Mouse (Mus musculus) c-Kit-positive CD71-positive TER-119-negative erythroid progenitor cells, embryonic 14.5 days (primary cell): Measurements from ENCODE around the gene Celf3.

ENCODE experiments used
- DNase-seq: peaks from one replicate; pipeline ENCODE4 v3.0.0-alpha.2; 2013; ENCODE audit warnings: low read depth

Gene Celf3

DNA sequence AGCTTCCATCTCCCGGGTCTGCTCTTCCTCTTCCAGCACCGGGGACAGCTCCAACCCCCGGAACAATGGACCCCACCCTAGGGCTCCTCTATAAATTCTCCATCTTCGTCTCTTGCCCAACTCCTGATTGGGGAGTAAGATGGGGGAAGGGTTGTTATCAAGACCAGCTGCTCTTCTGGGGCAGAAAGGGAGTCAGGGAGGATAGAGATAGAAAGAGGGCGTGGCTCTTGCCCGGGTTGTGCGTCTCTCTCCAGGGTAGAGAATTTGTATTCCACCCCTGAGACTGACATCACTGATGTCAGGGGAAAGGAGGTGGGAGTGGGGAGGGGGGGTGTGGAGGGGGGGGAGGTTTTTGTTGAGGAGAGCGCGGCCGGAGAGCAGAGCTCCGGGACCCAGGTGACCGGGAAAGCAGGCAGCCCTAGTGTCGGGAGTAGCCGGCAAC lies at the start of gene Celf3:
TSS of gene Celf3 (plus strand) at position 315 of the 442 bp plus-strand sequence.
- peak; percentile 46 for DNase-seq

DNA sequence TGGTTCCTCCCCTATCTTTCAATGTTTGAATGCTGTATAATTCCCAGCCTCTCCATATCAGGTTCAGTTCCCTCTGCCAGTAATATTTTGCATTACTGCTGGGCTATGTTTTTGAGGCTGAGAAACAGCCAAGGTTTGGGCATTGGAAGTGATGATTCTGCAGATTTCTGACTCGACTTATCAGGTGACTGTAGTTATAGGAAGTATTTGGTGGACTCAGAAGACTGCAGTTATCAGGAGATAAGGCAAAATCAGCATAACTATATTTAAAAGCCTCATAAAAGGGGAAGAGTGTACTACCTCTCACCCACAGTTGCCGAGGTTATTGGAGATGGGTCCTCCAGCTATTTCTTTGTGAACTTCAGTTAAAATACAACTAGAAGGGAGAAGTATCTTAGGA lies 47.1 kb upstream of the Celf3 start:
- DNase-seq: no peak

DNA sequence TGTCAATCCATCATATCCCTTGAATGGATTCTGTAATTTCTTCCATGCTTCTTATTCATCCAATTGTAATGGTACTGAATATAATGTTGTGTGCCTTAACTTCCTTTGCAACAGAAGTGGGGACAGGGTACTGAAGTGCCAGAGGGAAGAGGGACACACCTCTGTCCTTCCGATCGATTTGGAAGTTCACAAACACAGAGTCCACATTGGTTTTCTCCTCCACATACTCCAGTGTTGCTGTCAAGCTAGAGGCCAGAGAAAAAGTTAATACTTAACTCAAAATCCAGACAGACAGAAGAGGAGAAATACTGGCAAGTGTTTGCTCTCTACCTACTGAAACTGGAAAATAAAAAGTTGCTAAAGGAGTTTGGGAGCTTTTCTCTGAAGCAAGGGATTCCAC lies 43.8 kb upstream of the Celf3 start:
- DNase-seq: no peak

DNA sequence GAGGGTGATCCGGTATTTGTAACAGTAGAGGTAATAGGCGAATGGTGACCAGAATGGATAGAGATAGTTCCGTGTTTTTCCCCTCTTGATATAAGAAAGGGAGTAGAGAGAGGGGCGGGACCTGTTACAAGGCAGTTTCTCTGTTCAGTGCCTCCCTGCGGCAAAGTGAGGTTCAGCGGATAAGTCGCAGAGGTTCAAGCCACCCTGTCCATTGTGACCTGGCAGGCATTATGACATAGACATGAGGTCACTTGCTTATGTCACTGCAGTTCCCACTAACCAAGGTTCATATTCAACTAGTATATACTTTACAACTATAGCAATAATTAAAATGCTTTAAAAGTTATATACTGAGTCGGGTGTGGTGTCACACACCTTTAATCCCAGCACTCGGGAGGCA lies 41.7 kb upstream of the Celf3 start:
- no peak for DNase-seq

DNA sequence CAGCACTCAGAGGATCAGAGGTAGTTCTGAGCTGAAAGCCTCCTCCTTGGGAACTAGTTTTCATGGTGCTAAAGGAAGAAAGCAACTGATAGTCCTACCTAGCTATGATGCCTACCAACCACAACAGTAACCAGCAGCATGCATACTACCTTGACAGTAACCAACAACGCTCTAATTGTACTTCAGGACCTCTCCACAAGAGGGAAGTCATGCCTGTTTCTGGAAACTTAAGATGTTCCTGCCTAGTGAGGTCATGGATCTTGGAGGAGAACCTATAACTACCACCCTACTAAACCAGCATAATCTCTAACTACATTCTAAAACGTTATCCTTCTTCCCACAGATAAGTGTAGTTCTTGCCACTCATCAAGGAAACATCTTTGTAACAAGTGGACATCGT lies 36.9 kb upstream of the Celf3 start:
- no peak for DNase-seq

DNA sequence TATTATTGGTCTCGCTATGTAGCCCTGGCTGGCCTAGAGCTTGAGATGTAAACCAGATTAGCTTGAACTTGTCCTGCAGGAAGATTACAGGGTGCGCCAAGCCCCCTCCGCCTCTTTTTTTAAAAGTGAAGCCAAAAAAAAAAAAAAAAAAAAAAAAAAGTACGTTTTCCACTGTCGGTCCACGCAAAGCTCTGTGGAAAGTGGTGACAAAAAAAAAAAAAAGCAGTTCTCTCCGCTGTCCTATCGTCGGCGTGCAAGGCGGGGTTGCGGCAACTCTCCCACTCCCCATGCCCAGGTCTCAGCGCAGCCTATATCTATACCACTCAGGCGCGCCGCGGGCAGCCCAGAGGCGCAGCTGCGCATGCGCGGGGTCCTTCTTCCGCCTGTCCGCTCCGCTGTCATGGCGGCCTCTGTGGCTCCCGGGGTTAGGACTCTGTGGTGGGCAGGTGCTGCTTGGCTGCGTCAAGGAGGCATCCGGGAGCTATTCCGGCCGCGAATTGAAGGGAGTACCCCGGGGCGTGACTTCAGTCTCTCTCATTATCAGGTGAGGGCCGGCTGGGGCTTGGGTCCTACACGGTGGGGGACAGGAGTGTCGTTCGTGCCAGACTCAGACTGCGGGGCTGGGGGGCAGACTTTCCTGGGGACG lies 35.0 kb upstream of the Celf3 start, which contains the start of gene Mrpl9:
TSS of gene Mrpl9 (plus strand) at position 368 of the 646 bp plus-strand sequence.
- peak; percentile 84 for DNase-seq

DNA sequence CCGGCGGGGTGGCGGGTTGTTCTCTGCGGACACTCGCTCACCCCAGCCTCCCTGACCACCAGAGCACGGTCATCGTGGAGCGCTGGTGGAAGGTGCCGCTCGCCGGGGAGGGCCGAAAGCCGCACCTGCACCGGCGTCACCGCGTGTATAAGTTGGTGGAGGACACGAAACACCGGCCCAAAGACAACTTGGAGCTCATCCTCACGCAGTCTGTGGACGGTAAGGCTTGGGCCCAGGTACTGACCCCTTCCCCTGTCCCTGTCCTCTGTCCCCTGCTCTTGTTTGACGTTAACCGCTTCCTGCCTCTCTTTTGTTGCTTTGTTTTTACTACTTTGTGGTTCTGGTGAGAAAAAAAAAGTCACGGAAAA lies 34.5 kb upstream of the Celf3 start, which contains the start of gene Oaz3:
TSS of gene Oaz3 (minus strand) at position 319 of the 368 bp plus-strand sequence.
- DNase-seq: no peak

DNA sequence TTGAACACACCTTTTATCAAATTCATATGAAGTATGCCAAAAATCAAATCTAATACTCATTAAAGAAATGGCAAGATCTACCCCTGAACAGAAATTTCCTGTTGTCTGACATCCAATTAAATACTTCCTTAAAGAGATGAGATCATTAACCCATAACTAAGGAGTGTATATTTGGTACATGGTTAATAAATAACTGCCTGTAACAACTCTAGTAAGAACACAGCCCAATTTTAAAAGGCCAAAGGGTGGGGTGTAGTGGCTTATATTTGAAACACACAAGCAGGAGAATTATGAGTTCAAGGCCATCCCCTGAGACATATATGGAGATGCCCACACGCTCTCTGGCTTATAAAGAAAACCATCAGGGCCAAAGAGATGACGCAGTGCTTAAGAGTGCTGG lies 28.7 kb upstream of the Celf3 start:
- DNase-seq: no peak

DNA sequence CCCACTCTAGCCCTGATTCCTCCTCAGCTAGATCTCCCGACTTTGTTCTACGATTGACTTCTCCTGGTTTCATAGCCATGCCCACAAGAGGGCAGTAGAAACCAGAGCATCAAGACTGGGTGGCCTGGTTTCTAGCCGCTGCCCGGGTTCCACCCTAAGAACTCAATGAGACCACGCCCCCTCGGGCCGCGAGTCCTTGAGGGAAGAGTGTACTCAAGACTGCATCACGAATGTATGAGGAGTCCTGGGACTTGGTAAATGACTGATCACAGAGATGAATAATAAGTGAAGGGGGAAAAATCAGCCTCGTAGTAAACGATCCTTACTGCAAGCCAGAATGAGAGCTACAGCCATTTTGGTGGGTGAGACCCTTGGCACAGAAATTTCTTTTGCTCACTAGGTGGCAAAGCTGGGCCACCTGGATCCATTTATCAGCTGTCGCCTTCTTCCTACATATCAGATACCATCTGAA lies 21.5 kb upstream of the Celf3 start:
- DNase-seq: peak; percentile 89

DNA sequence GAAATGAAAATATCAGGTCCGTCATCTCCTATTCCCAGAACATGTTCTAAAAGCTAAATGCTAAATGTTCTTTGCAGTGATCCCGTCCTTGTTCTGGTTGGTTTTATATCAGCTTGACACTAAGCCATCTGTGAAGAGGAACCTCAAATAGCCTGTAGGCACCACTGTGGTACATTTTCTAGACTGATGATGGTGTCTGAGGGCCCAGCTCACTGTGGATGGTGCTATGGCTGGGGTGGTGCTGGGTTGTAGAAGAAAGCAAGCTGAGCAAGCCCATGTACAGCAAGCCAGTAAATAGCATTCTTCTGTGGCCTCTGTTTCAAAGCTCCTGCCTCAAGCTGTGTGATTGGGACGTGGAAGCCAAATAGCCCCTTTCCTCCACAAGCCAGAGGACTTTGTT lies 21.0 kb upstream of the Celf3 start:
- DNase-seq: no peak

DNA sequence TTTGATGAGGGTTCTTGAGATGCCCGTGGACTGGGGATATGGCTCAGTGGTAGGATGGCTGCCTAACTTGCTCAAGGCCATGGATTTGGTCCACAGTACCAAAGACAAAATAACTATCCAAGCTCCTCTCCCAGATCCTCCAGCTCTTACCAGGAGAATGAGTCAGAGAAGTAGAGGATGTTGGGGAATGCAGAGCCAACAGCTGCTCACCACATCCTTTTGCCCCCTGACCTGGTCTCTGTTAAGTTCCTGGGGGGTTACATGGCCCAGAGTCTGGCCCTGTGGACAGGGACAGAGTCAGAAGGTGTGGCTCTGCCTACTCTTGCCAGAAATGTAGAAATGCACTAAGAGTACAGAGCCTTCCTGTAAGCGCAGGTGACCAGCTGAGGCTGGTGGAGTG lies 18.3 kb upstream of the Celf3 start:
- DNase-seq: no peak

DNA sequence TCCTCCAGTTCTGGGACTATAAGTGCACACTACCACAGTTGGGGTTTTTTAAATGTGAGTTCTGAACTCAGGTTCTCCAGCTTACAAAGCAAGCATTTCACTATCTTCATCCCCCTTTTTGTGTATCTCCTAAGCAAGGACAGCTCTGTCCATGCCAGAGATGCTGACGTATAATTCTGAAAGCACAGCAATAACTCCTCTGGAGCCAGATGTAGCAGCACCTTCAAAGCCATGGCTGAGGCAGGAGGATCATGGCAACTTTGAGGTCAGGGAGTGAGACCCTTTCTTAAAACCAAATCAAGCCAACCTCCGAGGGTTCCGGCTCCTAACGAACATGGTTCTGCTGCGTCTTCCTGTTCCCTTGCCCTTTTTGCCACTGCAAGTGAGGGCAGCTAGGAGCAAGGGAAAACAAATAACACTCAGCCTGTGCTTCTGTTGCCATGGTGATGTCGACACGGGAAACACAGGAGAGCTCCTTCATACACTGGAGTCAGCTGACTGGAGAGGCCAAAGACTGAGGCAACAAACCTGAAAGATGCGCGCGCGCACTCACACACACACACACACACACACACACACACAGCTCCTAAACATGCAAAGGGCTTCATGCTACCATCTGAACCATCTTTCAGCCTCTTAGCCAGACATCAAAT lies 14.0 kb upstream of the Celf3 start:
- DNase-seq: no peak

DNA sequence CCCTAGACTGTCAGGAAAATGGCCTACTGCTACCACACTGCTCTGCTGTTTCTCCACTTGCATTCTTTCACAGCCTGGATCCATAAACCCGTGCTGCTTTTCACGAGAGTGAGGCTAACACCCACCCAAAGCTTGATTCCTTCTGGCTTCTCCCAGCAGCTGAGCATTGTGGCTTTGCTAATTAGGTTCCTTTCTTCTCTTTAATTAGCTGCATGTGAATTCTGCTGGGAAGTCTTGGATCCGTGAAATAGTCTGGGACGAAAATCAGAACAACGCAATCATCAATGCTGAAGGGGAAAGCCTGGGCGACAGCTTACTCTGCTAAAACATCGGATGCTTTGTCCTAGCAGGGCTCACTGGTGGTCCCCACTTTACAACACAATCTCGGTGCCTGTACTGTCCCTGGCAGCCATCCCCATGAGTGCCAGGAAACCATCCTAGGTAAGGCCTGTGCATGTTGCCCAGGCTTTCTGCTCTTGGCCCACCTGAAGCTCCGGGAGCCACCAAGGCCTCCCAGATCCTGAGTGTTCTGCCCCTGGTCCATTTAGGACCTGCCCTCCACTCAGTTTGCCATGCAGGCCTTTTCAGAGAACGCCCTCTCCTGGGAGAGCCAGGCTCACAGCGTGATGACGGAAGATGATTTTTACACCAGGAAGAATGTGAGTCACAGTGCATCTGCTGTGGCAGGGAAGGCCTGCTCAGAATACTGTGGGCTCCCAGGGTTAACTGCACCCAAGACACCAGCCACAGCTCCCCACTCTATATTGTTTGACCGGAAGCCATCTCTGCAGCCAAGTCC lies 12.3 kb upstream of the Celf3 start:
- no peak for DNase-seq

DNA sequence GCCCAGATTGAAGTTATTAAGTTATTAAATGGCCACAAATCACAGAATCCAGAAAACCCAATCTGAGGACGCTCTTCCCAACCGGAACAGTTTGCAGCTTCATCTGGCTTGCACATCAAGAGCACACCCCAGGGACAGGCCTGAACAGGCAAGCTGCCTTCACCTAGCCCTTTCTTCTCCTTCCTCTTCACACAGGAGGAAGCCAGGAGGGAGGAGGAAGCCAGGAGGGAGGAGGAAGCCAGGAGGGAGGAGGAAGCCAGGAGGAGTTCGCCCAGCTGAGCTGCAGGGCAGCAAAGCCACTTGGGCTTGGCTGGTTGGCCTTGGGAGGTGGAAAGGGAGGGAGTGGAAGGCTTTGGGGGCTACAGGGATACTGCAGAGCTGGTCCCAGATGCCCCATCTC lies 9.2 kb upstream of the Celf3 start:
- DNase-seq: no peak

DNA sequence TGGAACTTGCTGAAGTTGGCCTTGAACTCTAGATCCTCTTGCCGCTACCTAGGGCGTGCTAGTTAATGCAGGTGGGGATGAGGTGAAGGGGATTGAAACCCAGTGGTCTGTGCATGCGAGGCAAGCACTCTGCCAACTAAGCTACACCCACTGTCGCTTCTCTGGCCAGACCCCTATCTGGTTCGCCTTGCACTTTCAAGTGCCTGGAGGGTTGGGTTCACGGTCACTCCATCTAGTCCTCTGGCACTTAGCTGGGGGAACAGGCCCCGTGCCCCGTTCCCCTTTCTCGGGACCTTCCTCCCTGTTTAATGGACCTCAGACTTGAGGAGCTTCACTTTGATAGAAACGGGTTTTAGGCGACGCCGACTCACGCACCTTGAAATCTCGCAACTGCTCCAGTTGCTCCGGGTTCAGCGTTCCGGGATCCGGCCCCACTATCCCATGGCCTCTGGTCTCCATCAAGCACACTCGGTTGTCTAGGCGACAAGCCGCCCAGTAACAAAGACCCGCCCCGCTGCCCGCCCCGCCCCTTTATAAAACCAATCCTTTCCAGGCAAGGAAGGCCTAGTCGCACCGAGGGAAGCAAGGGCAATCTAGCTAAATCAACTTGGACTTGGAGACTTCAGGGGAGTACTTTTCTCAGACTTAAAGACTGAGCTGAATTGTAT lies 5.5 kb upstream of the Celf3 start:
- DNase-seq: no peak

DNA sequence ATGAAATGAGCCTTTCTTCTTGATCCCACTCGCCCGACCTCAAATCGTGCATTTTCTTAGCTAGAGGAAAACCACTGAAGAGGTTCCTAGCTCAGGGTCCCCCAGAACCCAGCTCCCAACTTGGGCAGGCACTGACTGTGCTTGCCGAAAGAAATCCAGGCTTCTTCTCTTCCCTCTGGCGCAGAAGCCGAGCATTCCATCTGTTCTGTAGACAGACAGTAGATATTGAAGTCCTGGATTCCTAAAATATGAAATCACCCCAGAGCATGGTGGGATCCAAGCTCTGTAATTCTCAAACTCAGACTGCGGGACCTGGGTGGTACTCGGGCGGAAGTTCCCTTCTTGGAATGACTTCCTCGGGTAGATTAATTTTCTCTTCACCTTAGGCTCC lies 5.0 kb upstream of the Celf3 start:
- no peak for DNase-seq

DNA sequence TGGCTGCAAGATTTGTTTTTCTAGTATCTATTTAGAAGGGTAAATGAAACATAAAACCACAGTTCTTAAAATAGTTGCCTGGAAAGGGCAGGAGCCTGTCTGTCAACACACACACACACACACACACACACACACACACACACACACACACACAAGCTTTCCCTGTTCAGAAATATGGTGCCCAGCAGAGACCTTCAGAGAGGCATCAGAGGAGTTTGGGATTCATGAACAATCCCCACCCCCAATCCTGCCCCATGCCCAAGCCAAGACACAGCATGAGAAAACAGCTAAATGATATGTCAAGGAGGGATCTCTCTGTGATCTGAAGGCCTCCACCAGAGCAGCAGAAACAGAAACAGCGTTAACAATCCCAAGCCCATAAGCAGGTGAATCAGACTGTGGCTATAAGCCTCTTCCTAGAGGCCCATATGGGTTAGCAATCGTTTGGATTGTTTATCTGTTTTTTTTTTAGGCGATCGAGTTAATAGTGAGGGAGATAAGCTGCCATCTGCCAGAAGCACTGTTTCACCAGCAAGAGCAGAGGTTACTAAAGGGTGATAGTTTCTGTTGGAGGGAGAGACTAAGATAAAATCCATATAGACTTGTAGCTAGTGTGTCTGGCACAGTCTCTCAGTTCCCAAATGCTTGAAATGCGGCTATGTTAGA lies 4.4 kb upstream of the Celf3 start:
- no peak for DNase-seq

DNA sequence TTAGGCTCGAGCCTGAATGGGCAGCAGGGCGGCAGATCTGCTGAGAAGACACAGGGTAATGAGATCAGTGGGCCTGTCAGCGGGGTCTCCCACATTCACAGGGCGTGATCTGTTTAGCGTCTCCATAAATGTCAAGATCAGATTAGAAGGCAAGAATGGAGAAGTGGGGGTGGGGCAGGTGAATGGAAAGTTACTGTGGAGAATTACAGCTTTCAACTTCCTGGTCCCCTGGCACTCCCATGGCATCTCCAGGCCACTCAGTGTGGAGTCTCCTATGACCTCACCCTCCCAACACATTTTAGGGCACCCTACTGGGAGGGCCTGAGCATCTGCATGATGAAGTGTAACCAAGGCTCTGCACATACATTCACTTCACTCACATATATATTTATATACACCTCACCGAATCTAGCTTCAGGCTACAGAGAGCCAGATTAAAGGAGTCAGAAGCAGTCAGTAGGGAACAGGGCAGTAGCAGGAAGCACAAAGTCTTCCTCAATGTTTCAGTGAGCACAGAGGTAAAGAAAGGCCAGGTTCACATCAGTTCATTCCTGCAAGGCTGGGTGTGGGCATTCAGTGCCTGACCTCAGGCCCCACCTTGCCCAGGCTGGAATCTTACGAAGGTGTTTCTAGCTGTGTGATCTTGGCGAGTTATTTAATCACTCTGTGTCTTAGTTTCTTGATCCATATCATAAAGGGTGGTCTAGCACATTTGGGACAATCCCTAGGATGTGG lies 1.6 kb upstream of the Celf3 start:
- DNase-seq: no peak

DNA sequence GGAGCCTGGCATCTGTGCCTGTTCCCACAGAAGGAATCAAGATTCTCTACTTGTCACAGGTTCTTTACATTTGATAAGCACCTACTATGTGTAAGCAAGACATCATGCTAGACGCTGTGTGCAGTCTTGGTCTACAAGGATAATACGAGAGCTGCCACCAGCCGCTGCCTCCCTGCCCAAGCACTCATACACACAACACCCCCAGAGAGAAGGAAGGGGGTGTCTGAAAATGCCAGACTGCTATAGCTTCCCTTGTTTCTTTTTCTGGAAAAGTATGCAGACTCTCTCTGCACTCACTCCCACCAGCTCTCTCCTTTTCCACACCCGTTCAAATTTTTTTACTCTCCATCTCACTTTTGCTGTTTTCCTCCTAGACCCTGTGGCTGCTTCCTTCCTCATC lies 651 bp upstream of the Celf3 start:
- no peak for DNase-seq

DNA sequence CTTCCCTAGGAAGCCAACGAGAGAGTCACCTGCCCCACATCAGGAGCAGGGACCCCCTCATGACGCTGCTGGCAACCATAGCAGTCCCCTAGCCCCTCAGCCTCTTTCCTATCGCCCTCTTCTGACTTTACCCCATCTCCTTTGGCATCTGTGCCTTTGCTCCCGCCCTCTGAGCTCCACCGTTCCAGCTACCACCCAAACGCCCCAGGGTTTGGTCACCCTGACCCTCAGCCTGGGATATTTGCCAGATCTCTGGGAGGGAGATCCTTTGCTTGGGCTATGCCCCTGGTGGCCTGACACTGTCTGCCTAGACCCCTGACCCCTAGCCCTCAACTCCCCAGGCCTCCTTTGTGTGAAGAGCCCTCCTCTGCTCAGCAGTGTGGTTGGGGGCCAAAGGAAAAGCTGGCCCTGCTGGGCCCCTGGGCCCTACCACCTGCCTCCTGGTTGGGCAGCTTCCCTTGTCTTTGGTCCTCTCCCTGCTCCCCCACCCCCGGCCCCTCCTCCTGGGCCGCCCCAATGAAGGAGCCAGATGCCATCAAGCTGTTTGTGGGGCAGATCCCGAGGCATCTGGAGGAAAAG lies 585 bp downstream of the Celf3 start:
- no peak for DNase-seq

DNA sequence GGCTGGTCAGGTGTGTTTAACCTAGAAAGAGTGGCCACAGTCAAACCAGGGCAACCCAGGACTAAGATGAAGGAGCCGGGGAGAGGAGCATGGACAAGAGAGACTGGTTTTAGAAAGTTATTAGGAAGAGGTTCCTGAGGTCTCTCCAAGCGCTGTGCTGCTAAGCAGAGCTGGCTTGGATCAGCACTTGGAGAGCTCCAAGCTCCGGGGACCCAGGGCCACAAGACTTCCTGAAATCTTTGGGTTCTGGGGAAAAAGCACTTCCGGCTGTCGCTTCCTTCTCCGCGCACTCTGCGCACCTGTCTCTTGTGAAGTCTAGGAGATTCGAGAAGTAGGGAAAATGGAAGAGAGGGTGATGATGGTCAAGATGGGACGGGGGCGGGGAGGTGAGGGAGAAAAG lies 1.5 kb downstream of the Celf3 start:
- DNase-seq: no peak
